Mouse (Mus musculus) limb, embryonic 13.5 days (tissue): ENCODE measurements at regions not wholly inside any gene's neighbourhood (a gene's known extent, or its start where the extent isn't known, plus 50 kb on each side); places are given as distances from the start of the nearest gene placed in this dataset.

Experiments
- ATAC-seq: fragments of 200-750 bp; cut with Nextera tagmentation; 2 replicates; pipeline ENCODE4 v1.8.0; 2017; ENCODE audit warnings: low read depth, moderate number of reproducible peaks, moderate TSS enrichment; ENCODE audit not compliant: low FRiP score
- H3K27ac ChIP-seq: fragments of 300-500 bp; sonication (generic); 2 replicates; pipeline ENCODE4 v1.5.1; 2015; ENCODE audit warnings: inconsistent platforms, mild to moderate bottlenecking, moderate library complexity
- H3K27me3 ChIP-seq: fragments of 300-500 bp; sonication (generic); 2 replicates; pipeline ENCODE4 v1.6.1; 2015; ENCODE audit warnings: mild to moderate bottlenecking, inconsistent platforms
- H3K36me3 ChIP-seq: fragments of 300-500 bp; sonication (generic); 2 replicates; pipeline ENCODE4 v1.6.1; 2015; ENCODE audit warnings: inconsistent platforms, mild to moderate bottlenecking, moderate library complexity
- H3K4me1 ChIP-seq: fragments of 300-500 bp; sonication (generic); 2 replicates; pipeline ENCODE4 v1.6.1; 2015; ENCODE audit warnings: inconsistent platforms
- H3K4me2 ChIP-seq: fragments of 300-500 bp; sonication (generic); replicated peaks from 2 replicates; pipeline ENCODE4 v1.6.1; 2015; ENCODE audit warnings: inconsistent platforms, mild to moderate bottlenecking, moderate library complexity
- H3K4me3 ChIP-seq: fragments of 300-500 bp; sonication (generic); 2 replicates; pipeline ENCODE4 v1.5.1; 2015; ENCODE audit warnings: moderate library complexity, mild to moderate bottlenecking, inconsistent platforms
- H3K9ac ChIP-seq: fragments of 300-500 bp; sonication (generic); 2 replicates; pipeline ENCODE4 v1.6.1; 2015; ENCODE audit warnings: mild to moderate bottlenecking, inconsistent platforms
- H3K9me3 ChIP-seq: fragments of 300-500 bp; sonication (generic); 2 replicates; pipeline ENCODE4 v1.6.1; 2016; ENCODE audit warnings: inconsistent platforms
- WGBS: fragments of 180-500 bp; shearing (Covaris S2); methylation state at CpG from one replicate; pipeline ENCODE4 v1.1.7; 2015; 5-methylcytosine and 5-hydroxymethylcytosine counted together

- no peak for ATAC-seq
- Histone ChIP-seq H3K27me3 (no peaks in the 10 kb centered on the region), H3K36me3 (no peaks in the 10 kb centered on the region), H3K4me2 (no peak overlapping the region), H3K4me3 (no peak overlapping the region), H3K9ac (no peak overlapping the region), H3K4me1 (no peaks in the 10 kb centered on the region), H3K9me3 (no peaks in the 10 kb centered on the region), H3K27ac (no peak overlapping the region)
- 57% methylated on average over 6 of the region's 6 CpGs for WGBS
Measured at GRCm38 (mm10) chr12:26867731-26868130, 398.7 kb downstream of the Cmpk2 start.

GRCm38 (mm10) chr12:26855091-26855516 lies 386.1 kb downstream of the Cmpk2 start:
- ATAC-seq = no peak
- Histone ChIP-seq H3K27ac (no peak overlapping the region), H3K36me3 (no peaks in the 10 kb centered on the region), H3K4me3 (no peak overlapping the region), H3K4me2 (no peak overlapping the region), H3K27me3 (no peaks in the 10 kb centered on the region), H3K4me1 (peaks cover 7% of the 10 kb centered on the region), H3K9ac (no peak overlapping the region), H3K9me3 (peaks cover 14% of the 10 kb centered on the region)
- WGBS = 35% methylated on average over 1 of the region's 1 CpGs

- ATAC-seq = no peak
Measured at GRCm38 (mm10) chr12:26844917-26845316, 375.9 kb downstream of the Cmpk2 start.

GRCm38 (mm10) chr12:26842696-26843095 lies 373.7 kb downstream of the Cmpk2 start:
- Histone ChIP-seq H3K27me3 (no peaks in the 10 kb centered on the region), H3K4me1 (peaks cover 6% of the 10 kb centered on the region; the same call in 1 of the 2 replicates), H3K4me2 (no peak overlapping the region), H3K4me3 (no peak overlapping the region), H3K36me3 (no peaks in the 10 kb centered on the region), H3K27ac (no peak overlapping the region), H3K9ac (no peak overlapping the region), H3K9me3 (no peaks in the 10 kb centered on the region)
- 3% methylated on average over 5 of the region's 5 CpGs for WGBS
- ATAC-seq = no peak

More at GRCm38 (mm10) chr12:26844917-26845316, 375.9 kb downstream of the Cmpk2 start:
- H3K27ac ChIP-seq = no peak overlapping the region
- no peak overlapping the region for H3K4me2 ChIP-seq
- no peaks in the 10 kb centered on the region for H3K9me3 ChIP-seq
- no peaks in the 10 kb centered on the region for H3K36me3 ChIP-seq
- 34% methylated on average over 12 of the region's 12 CpGs for WGBS
- H3K27me3 ChIP-seq = no peaks in the 10 kb centered on the region
- no peak overlapping the region for H3K9ac ChIP-seq
- no peak overlapping the region for H3K4me3 ChIP-seq
- peaks cover 6% of the 10 kb centered on the region; the same call in 1 of the 2 replicates for H3K4me1 ChIP-seq

- WGBS = 48% methylated on average over 3 of the region's 3 CpGs
- Histone ChIP-seq H3K27me3 (peaks cover 7% of the 10 kb centered on the region; the same call in 1 of the 2 replicates), H3K36me3 (no peaks in the 10 kb centered on the region), H3K9ac (no peak overlapping the region), H3K27ac (no peak overlapping the region), H3K4me1 (peaks cover 15% of the 10 kb centered on the region), H3K4me2 (no peak overlapping the region), H3K9me3 (no peaks in the 10 kb centered on the region), H3K4me3 (no peak overlapping the region)
- no peak for ATAC-seq
Measured at GRCm38 (mm10) chr12:26821257-26821968, 352.4 kb downstream of the Cmpk2 start.

GRCm38 (mm10) chr12:26817866-26818265 lies 348.9 kb downstream of the Cmpk2 start:
- Histone ChIP-seq H3K27ac (no peak overlapping the region), H3K4me1 (peaks cover 29% of the 10 kb centered on the region), H3K4me2 (no peak overlapping the region), H3K9me3 (no peaks in the 10 kb centered on the region), H3K27me3 (peaks cover 7% of the 10 kb centered on the region; the same call in 1 of the 2 replicates), H3K4me3 (no peak overlapping the region), H3K36me3 (no peaks in the 10 kb centered on the region), H3K9ac (no peak overlapping the region)
- WGBS = 91% methylated on average over 3 of the region's 3 CpGs
- no peak for ATAC-seq

- H3K4me1 ChIP-seq = peaks cover 44% of the 10 kb centered on the region
- peaks cover 7% of the 10 kb centered on the region; the same call in 1 of the 2 replicates for H3K27me3 ChIP-seq
- H3K9ac ChIP-seq = no peak overlapping the region
- WGBS = 10% methylated on average over 8 of the region's 8 CpGs
- H3K36me3 ChIP-seq = no peaks in the 10 kb centered on the region
- ATAC-seq = peak; percentile 46; the same call in 1 of the 2 replicates
- H3K27ac ChIP-seq = 0 out of 2 replicates have a peak overlapping the region, but pooled peaks have one; percentile 15
- H3K4me3 ChIP-seq = no peak overlapping the region
- H3K9me3 ChIP-seq = no peaks in the 10 kb centered on the region
- H3K4me2 ChIP-seq = 0 out of 2 replicates have a peak overlapping the region, but pooled peaks have one; percentile 7
Measured at GRCm38 (mm10) chr12:26815771-26816170, 346.8 kb downstream of the Cmpk2 start.

- H3K9ac ChIP-seq = no peak overlapping the region
- peak overlapping the region; percentile 79 for H3K27ac ChIP-seq
- H3K4me2 ChIP-seq = no peak overlapping the region
- peak; percentile 84 for ATAC-seq
- H3K27me3 ChIP-seq = 0 out of 2 replicates have a peak, but pooled peaks cover 2% of the 10 kb centered on the region
- H3K4me1 ChIP-seq = peaks cover 47% of the 10 kb centered on the region
- no peaks in the 10 kb centered on the region for H3K36me3 ChIP-seq
- H3K4me3 ChIP-seq = no peak overlapping the region
- H3K9me3 ChIP-seq = no peaks in the 10 kb centered on the region
- WGBS = 19% methylated on average over 5 of the region's 5 CpGs
Measured at GRCm38 (mm10) chr12:26810565-26811177, 341.7 kb downstream of the Cmpk2 start.

- ATAC-seq = peak; percentile 45; the same call in 1 of the 2 replicates
- Histone ChIP-seq H3K27ac (peak overlapping the region; percentile 73), H3K27me3 (0 out of 2 replicates have a peak, but pooled peaks cover 2% of the 10 kb centered on the region), H3K4me1 (peaks cover 41% of the 10 kb centered on the region), H3K4me3 (no peak overlapping the region), H3K36me3 (no peaks in the 10 kb centered on the region), H3K4me2 (peak overlapping the region; percentile 36), H3K9me3 (no peaks in the 10 kb centered on the region), H3K9ac (no peak overlapping the region)
- 3% methylated on average over 4 of the region's 4 CpGs for WGBS
Measured at GRCm38 (mm10) chr12:26809670-26810069, 340.7 kb downstream of the Cmpk2 start.

- peak overlapping the region; percentile 65; the same call in 1 of the 2 replicates for H3K27ac ChIP-seq
- H3K4me1 ChIP-seq = no peaks in the 10 kb centered on the region
- no peaks in the 10 kb centered on the region for H3K36me3 ChIP-seq
- WGBS = 74% methylated on average over 5 of the region's 5 CpGs
- no peaks in the 10 kb centered on the region for H3K9me3 ChIP-seq
- no peak for ATAC-seq
- 0 out of 2 replicates have a peak, but pooled peaks cover 2% of the 10 kb centered on the region for H3K27me3 ChIP-seq
- H3K4me2 ChIP-seq = no peak overlapping the region
- no peak overlapping the region for H3K4me3 ChIP-seq
- H3K9ac ChIP-seq = no peak overlapping the region
Measured at GRCm38 (mm10) chr12:26802542-26802941, 333.5 kb downstream of the Cmpk2 start.

- H3K9ac ChIP-seq = no peak overlapping the region
- H3K4me3 ChIP-seq = no peak overlapping the region
- ATAC-seq = no peak
- no peak overlapping the region for H3K4me2 ChIP-seq
- H3K36me3 ChIP-seq = no peaks in the 10 kb centered on the region
- H3K27me3 ChIP-seq = no peaks in the 10 kb centered on the region
- WGBS = 89% methylated on average over 6 of the region's 6 CpGs
- H3K4me1 ChIP-seq = no peaks in the 10 kb centered on the region
- no peaks in the 10 kb centered on the region for H3K9me3 ChIP-seq
- no peak overlapping the region for H3K27ac ChIP-seq
Measured at GRCm38 (mm10) chr12:26799310-26799709, 330.3 kb downstream of the Cmpk2 start.

GRCm38 (mm10) chr12:26796367-26796766 lies 327.4 kb downstream of the Cmpk2 start:
- Histone ChIP-seq H3K4me1 (no peaks in the 10 kb centered on the region), H3K4me3 (no peak overlapping the region), H3K27me3 (no peaks in the 10 kb centered on the region), H3K4me2 (no peak overlapping the region), H3K36me3 (no peaks in the 10 kb centered on the region), H3K9me3 (no peaks in the 10 kb centered on the region), H3K9ac (no peak overlapping the region), H3K27ac (no peak overlapping the region)
- WGBS = 81% methylated on average over 2 of the region's 2 CpGs
- no peak for ATAC-seq
